Mouse (Mus musculus): ENCODE results near the gene Eif4e3.

DNA sequence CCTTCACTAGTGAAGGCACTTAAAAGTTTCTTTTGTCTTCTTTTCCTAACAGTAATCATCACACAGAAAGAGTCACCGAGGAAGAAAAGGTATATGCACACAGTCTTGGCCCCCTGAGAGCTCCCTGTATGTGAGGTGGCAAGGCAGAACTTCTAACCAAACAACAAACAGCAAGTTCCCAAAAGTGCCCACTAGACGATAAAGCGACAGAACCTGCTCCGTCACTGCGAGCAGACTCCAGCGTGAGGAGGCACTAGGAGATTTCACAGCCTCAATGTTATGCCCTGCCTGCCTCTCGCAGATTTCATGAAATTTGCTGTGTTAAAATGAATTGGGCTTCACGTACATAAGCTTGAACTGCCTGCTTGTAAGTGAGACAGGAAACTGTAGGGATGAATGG lies 46.6 kb downstream of the Eif4e3 start:
- TF ChIP-seq TAL1 (IDR thresholded peaks at IDR 0.05; ENCODE audit: low read length) (no peak), GATA1 (IDR thresholded peaks at IDR 0.05; ENCODE audit: low read length) (no peak)
